Mouse (Mus musculus) yolk sac, embryonic 10.5 days (tissue): ENCODE results near the gene Bahcc1.

Source experiments
- DNase-seq: peaks from one replicate; pipeline ENCODE4 v3.0.0-alpha.2; 2017; ENCODE audit warnings: low spot score

Bahcc1 gene

DNA sequence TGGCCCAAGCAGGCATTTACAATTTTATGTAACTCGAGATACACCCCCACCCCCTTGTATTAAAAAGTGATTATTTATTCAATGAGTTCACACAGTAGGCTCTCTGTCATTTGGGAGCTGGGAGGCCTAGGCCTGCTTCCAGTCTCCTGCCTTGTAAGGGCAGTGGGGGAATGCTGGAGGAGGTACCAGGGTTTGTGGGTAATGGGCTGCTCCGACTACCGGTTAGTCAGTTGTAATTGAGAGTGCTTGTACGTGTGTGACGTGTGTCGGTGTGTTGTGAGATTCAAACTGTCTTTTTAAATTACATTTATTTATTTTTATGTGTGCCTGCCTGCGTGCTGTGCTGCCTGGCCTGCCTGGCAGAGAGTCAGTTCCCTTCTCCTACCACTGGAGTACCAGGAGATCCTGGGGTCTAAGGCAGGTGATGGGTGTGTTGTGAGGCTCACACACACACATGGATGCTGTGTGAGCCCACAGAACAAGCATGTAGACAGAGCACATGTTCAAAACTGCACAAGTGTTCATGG is 3.8 kb upstream of the Bahcc1 start:
- no peak for DNase-seq

DNA sequence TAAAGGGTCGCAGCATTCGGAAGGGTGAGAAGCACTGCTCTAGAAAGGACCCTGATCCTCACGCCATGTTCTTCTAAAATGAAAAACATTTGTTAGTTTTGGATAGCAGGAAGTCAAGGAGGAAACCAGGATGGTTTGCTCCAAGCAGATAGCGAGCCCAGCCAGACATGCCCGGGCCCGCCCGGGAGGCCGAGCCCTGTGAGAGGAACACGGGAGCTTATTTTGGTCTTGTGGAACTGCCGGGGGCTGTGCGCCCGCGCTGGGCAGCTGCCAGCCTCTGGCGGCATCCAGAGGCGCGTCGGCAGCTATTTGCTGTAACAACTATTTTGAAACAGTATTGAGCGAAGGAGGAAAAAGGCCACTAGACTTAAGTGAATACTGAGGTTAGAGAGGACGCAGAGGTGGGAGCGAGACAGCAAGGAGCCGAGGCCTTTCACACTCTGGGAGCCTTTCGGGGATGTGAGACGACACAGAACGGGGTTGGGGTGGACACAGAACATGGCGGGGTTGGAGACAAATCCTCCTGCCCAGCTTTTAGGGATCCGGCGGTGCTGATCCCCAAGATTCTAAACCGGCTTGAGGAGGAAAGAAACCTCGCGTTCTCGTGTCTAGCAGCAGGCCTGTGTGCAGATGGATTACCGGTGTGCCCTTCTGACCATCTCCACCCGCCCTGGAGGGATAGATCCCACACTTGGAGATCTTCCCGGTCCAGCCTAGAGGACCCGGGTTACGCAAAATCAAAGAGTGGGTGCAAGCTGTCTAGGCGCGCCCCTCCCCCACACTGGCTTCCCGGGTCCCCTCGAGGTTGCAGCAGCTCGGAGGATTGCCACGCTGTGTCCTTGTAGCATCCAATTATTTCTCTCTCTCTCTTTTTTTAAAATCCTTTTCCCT is 2.6 kb upstream of the Bahcc1 start:
- peak; percentile 58 for DNase-seq

DNA sequence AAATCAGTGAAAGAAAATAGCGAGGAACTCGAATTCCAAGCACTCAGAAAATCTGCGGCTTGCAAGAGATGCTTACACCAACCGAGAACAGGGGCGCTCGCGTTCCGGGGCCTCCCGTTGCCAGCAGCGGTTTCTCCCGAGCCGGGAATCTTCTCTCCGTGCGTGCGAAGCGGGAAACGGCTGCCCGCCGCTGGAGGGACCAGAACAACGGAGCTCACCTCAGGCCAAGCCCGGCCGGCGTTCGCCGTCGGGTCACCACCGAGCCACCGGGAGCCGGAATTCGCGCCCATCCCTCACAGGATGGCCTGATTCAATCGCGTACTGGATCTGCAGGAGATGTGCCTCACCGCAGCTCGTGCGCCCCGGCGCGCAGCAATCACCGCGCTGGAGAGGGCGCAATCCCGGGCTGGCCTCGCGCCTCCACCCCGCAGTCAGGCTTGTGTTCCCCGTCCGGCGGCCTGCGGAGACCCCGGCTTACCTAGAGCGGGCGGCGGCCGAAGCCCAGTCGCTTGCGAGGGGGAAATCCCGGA is 1.8 kb upstream of the Bahcc1 start:
- no peak for DNase-seq

DNA sequence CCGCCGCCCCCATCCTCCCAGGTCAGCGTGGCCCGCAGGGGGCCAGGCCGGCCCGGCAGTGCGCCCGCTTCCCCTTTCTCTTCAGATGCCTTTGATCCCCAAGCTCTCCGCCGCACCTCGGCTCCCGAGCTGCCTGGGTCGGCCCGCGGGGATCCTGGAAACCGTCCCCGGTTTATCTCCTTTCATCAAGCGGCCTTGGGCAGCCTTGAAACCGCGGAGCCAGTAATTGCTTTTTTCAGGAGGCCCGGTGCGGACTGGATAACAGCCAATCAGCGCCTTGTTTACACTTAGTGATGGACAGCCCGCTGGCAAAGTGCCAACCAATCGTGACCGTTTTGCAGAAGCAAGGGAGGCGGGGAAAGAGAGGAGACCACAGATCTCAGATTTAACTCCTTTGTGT is 1.4 kb upstream of the Bahcc1 start:
- peak; percentile 99 for DNase-seq

DNA sequence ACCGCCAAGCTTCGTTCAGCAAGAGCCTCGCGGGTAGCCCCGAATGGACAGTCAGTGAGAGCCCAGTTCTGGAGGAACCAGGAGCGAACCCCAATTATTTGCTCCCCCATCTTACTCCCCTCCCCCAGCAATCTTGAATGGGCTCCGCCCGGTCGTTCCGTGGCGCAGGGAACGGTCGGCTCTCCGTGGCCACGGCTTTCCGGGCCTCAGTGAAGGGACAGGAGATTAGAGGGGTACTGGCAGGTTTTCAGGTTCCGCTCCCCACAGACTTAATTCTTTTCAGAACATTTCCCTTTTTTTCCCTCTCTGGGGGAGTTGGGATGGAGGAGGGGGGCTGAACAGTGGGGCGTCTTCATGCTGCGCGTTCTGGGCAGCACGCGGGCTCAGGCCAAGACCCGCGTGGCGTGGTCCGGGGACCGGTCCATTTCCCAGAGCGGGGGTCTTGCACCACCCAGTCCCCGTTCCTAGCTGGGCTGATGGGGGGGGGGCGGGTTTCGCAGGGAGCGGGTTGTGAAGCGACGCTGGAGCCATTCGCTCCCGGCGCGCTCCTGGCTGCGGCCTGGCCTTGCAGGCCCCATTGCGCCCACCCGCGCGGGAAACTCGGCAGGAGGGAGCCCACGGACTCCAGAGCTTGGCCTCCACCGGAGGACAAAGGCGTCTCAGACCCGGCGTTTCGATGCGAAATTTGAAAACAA is 841 bp downstream of the Bahcc1 start:
- DNase-seq, result peak; percentile 66

DNA sequence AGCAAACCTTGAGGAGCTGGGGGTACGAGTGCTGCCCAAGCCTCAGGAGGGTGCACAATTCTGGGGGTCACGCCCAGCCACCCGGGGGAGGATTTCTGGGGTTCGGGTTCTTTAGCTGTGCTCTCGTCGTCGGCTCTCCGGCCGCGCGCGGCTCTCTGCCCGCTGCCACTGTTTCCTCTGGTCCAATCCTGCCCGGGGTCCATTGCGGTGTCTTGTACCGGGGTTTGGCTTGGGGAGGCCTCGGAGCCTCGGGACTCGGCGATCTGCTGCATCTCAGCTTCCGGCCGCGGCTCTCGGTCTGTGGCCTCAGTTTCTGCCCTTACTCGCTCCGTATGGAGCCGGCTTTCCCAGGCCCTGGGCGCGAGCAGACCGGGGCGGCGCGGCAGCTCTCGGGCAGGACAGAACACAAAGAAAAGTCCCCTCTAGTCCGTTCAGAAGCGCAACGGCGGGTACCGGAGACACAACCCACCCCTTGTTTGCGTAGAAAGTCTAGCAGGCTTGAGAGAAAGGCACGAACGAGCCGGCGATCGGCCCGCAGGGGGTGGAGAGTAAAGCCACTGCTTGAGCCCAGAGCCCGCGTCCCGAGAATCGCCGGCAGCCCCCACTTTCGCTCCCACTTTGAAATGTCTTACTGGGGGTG is 1.5 kb downstream of the Bahcc1 start:
- peak; percentile 74 for DNase-seq

DNA sequence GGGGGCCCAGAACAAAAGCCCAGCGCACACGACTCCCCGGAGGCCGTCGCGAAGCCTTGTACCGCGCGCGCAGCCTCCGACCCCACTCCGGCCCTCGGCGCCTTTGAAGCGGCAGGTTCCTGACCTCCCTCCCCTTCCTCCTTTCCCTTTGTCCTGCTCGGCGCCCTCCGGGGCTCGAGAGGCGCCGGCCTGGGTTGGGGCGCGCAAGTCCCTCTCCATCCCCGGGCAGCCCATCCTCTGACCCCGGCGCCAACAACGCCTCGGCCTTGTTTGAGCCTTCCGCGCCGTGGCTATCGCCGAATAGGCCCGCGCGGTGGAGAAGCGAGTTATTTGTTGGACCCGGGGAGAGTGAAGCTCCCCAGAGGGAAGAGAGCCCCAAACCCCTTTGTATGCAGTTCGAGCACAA is 2.0 kb downstream of the Bahcc1 start:
- DNase-seq, result peak; percentile 63

DNA sequence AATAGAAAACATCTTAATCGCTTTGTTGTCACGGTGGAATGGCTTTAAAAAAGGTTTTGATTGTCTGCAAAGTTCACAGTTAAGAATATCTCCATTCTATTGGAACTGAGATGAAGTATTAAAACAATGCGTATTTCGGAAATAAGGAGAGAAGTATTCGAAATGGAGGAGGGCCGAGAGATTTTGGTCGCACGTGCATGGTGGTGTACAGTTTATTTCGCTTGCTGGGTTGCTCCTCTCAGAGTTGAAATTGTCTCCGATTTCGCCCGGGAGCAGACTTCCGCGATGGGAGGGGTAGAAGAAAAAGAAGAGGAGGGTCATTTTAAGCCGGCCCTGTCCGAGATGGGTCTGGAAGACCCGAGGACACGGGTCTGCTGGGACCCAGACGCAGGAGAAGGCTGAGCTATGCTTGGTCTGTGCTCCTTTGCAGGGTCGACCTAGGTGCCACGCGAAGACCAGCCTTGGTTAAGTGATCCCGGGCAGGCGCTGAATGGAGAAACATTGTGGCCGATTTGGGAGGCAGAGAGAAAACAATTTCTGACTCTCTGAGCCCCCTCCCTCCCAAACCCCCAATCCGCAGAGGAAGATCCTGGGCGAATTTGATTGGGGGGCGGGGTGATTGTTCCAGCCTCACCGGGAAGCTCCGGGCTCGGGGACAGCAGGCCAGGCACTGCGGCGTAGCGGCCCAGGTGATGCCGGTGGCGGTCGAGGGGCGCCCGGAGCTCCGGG is 2.8 kb downstream of the Bahcc1 start:
- peak; percentile 74 for DNase-seq

DNA sequence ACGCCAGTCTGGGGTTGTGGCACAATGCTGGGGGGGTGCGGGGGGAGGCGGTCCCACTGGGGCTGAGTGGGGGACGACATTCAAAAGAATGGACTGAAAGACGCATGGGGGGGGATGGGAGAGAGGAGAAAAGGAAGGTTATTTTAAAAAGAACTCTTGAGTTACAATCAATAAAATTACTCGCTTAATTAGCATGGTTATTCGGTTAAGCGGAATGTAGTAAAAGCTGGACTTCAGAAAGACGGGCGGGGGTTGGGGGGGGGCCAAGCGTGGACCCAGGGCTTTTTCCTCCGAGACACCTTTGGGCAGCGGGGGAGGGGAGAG is 3.3 kb downstream of the Bahcc1 start:
- no peak for DNase-seq

DNA sequence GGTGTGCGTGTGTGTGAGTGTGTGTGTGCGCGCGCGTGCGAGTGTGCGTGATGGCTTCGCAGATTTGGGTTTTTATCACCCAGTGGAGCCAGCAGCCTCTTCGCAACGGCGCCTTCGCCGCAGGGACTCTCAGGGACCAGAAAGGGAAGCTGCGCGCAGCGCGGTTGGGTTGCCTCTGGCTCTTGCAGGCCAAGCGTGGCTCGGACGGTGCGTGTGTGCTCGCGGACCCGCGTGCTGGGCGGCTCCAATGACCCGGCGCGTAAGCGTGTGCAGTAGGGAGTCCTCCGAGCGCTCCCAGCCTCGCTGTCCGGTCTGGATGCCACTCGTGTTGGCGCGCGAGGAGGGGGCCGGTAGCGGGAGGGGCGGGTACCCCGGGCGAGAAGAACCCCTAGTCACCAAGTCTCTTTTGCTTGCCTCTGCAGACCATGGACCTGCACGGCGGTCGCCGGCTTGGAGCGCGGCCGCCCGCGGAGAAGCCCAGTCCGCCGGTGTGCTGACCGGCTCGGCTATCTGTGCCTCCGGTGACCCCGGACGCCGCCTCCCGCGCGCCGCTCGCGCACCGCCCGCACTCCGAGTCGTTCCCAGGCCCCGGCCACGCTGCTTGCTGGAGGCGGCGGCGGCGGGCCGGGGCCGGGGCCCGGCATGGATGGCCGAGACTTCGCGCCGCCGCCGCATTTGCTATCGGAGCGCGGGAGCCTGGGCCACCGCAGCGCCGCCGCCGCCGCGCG is 3.9 kb downstream of the Bahcc1 start:
- DNase-seq, result peak; percentile 64

DNA sequence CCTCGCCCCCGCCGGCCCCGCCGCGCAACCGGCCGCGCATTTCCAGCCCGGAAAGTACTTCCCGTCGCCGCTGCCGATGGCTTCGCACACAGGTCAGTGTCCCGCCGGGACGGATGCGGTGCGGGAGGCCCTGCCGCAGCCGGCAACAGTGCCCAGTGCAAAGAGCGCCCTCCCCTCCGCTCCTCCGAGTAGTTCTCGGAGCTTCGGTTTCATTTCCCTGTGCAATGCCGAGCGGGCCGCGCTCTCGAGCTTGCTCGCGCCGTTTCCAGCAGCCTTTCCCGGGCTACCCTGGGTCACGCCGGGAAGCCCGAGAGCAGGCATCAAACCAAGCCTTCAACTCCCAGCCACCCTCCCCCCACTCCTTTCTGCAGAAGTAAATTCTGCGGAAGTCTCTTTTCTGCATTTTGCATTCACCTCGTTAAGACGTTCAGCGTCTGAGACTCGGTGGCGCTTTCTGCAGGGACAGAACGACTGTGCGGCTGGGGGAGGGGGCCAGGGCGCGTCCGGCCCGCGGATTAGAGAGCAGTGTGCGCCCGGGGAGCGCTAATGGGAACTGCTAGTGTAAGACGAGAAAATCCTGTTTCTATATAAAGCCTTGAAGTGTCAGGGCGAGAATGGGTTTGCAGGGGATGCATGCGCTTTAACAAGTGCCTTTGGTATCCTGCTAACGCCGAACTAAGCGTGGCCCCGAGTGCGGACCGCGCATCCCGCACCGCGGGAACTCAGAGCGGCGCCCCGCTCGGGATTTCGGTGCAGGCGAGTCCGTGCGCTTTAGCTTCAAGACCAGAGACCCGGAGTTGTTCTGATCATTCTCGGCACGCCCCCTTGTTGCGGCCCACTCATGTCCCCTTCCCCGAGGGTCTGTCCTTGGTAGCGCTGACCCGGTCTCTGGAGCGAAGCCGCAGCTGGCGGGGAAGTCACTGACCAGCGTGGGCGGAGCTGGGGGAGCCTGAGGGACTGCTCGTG is 4.7 kb downstream of the Bahcc1 start:
- peak; percentile 61 for DNase-seq

DNA sequence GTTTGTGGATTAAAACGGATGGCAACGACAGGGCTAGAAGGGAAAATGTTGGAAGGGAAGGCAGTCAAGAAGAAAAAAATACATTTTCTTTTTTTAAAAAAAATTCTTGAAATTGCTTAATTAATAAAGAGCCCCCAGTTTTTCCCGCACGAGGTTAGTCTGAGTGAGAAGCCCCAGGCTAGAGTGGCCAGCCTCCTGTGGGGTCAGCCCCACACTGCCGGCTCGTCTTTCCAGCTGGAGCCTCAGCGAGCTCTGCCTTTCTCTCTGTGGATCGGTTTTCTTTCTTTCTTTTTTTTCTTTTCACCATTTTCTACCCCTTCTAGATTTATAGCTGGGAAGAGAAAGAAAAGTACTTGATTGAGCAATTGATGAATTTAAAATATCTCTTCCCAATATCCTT is 5.6 kb downstream of the Bahcc1 start:
- no peak for DNase-seq

DNA sequence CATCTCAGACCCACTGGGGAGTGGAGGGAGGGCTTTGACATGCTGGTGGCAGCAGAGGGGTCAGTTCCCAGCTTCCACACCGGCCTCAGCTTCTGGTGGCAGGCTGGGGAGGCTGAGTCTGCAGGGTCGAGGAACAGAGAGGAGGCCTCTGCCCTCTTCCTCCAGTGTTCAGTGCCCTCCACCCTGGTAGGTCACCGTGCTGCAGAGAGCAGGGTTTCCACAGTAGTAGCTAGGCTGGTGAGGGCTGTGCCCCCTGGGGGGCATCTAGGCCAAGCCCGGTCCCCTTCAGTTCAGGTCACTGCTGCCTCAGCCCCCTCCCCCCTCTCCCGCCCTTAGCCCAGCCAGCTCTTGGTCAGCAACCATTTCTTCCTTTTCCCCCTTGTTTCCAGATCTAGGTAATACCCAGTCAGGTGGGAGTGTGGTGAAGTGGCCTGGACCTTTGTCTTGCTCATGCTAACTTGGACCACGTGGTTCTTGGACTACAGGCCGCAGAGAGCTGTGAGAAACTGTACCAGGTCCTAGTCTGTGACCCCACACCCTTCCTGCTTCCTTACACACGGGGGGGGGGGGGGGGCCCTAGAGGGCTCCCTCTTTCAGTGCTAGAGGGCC is 6.1 kb downstream of the Bahcc1 start:
- DNase-seq, result peak; percentile 53

DNA sequence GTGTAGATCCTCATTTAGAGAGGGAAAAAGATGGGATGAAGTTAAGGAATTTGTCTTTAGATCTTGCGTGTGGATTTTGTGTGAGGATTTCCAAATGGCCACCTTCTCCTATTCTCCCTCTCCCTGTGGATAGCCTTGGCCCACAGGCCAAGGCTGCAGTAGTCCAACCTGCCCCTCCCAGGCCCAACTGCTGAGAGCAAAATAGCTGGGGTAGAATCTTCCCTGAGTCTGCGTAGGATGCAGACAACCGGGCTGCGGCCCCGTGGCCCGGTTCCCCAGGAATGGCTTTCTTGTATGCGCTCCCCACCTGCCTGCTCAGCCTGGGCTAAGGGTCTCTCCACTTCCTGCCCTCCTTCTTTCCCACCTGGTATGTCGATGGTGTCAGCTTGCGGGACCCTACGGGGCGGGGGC is 6.8 kb downstream of the Bahcc1 start:
- DNase-seq, result peak; percentile 34

DNA sequence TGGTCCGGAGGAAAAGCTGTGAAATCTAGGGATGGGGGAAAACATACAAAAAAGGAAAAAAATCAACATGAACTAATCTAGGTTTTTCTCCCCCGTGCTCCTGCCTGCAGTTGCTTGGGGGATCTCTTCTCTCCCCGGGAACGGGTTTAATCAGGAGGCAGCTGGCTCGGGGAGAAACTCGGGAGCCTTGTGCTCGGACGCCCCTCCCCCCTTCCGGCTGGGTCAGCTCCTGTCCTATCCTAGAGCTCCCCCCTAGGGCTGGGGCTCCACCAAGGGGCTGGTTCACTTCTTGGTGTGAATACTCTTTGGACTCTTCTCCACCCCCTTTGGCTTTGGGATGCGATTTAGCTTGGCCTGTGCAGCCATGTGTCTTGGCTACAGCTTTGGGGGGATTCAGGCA is 7.5 kb downstream of the Bahcc1 start:
- DNase-seq, result peak; percentile 86

DNA sequence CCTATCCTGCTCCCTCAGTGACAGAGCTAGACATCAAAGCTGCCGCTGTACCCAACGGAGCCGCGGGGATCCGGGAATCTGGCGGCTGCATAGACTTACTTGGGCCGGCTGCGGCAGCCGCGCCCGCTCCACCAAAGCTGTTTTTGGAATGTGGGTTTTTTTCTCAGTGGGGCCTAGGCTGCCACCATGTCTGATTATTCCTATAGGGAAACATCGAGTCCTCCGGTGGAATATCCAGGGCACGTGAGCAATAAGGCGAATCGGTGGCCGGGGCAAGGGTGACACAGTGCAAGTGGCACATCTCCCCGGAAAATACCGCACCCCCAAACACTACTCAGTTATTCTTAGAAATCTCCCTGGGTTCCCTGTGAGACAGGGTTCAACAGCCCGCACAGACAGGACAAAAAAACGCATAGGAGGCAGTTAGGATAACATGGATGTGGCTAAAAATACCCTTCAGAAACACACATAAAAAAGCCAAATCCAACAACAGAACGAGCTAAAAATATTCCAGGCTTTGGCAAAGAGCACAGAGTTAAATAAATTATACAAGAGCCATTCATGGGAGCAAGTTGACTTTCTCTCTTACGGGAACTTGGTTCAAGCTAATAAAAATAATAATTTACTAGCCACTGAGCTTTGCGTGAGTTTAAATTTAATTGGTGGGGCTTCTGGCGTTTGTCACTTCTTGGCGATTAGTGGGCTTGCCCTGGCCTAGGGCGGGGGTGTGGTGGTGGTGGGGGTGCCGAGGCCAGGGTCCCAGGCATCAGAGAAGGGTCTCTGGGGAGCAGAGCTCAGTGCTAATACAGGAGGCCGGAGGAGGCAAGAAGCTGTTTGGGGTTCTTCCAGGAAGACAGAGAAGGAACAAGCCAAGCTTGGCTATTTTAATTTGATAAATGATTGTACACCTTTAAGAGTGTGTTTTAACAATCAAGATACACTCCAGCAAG is 8.5 kb downstream of the Bahcc1 start:
- DNase-seq, result no peak

DNA sequence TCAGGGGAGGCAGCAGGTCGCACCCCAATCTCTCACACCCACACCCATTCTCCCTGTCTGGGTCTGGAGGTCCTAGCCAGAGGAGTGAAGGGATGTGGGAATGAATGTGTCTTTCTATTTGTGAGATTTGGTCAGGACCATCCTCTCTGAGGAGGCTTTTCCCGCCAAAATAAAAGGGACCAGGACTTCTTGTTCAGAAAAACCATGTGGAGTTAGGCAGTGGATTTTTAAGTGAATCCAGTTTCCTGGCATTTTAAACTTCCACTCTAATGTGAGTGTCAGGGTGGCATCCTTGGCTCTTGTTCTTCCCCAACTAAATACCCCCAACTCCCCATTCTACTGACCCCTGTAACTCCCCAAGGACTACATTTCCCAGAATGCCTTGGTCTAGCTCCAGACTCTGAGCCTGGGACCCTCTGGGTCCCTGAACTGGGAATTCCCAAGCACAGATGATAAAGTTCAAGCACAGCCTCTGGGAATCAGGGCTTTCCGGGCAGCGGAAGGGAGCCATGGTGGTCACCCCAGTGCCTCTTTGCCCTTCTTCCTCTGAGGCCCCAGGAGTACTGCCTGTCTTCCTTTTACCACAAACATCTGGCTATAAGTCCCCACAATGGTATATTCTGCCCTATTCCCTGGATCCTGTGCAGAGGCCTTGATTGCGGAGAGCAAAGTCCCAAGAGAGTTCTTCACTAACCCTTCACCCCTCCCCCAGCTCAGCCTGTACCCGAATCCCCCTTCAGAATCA is 9.4 kb downstream of the Bahcc1 start:
- DNase-seq, result no peak
